Mouse (Mus musculus): ENCODE measurements around the gene Nsun2. TPM values are rescaled to one million over a fixed set of nuclear protein-coding genes. Genes with fewer than 3 reads are reported as not detected.

Nsun2 gene
- polyA plus RNA-seq, 1 experiment from 2014 or later, result 159 TPM

GRCm38 (mm10) chr13:69536021-69536420, 2.5 kb downstream of the Nsun2 start:
- Histone ChIP-seq H3K9ac (replicated peaks; ENCODE audit: low read length) (no peak overlapping the region), H3K27me3 (ENCODE audit: control insufficient read depth, insufficient read depth, low read length) (no peaks in the 10 kb centered on the region), H3K4me3 (ENCODE audit: low read depth, low read length) (no peak overlapping the region), H3K9me3 (replicated peaks; ENCODE audit: control insufficient read depth, low read length) (no peaks in the 10 kb centered on the region), H3K36me3 (replicated peaks; ENCODE audit: control insufficient read depth, insufficient read depth, low read depth, low read length) (no peaks in the 10 kb centered on the region), H3K4me2 (ENCODE audit: low read depth, low read length) (no peak overlapping the region; the same call in 1 of the 2 replicates), H3K27ac (replicated peaks; ENCODE audit: low read depth, low read length) (no peak overlapping the region), H3K4me1 (ENCODE audit: control insufficient read depth, insufficient read depth, low read length) (peaks cover 9% of the 10 kb centered on the region)
- WGBS, result 80% methylated on average over 4 of the region's 4 CpGs
- DNase-seq (ENCODE audit: low spot score) (no peak), ATAC-seq (replicated peaks; ENCODE audit: insufficient number of reproducible peaks, low FRiP score, low TSS enrichment, low read depth) (no peak)

- no peak for ATAC-seq (replicated peaks; ENCODE audit: insufficient number of reproducible peaks, low FRiP score, low TSS enrichment, low read depth)
- Histone ChIP-seq H3K27ac (replicated peaks; ENCODE audit: low read depth, low read length) (no peak overlapping the region), H3K4me1 (ENCODE audit: control insufficient read depth, insufficient read depth, low read length) (peaks cover 2% of the 10 kb centered on the region), H3K4me3 (ENCODE audit: low read depth, low read length) (no peak overlapping the region), H3K4me2 (ENCODE audit: low read depth, low read length) (no peak overlapping the region), H3K27me3 (ENCODE audit: control insufficient read depth, insufficient read depth, low read length) (no peaks in the 10 kb centered on the region), H3K9me3 (replicated peaks; ENCODE audit: control insufficient read depth, low read length) (no peaks in the 10 kb centered on the region), H3K9ac (replicated peaks; ENCODE audit: low read length) (no peak overlapping the region), H3K36me3 (replicated peaks; ENCODE audit: control insufficient read depth, insufficient read depth, low read depth, low read length) (no peaks in the 10 kb centered on the region)
- WGBS, result 79% methylated on average over 7 of the region's 7 CpGs
- no peak for DNase-seq (ENCODE audit: low spot score)
Measured at GRCm38 (mm10) chr13:69537366-69537765, 3.8 kb downstream of the Nsun2 start.

- WGBS, result 15% methylated on average over 4 of the region's 4 CpGs
- DNase-seq (ENCODE audit: low spot score) (peak; percentile 30), ATAC-seq (replicated peaks; ENCODE audit: insufficient number of reproducible peaks, low FRiP score, low TSS enrichment, low read depth) (no peak)
- Histone ChIP-seq H3K4me1 (ENCODE audit: control insufficient read depth, insufficient read depth, low read length) (peaks cover 2% of the 10 kb centered on the region; the same call in 1 of the 2 replicates), H3K9me3 (replicated peaks; ENCODE audit: control insufficient read depth, low read length) (no peaks in the 10 kb centered on the region), H3K4me2 (ENCODE audit: low read depth, low read length) (no peak overlapping the region), H3K27ac (replicated peaks; ENCODE audit: low read depth, low read length) (no peak overlapping the region), H3K4me3 (ENCODE audit: low read depth, low read length) (no peak overlapping the region), H3K9ac (replicated peaks; ENCODE audit: low read length) (no peak overlapping the region; the same call in 1 of the 2 replicates), H3K36me3 (replicated peaks; ENCODE audit: control insufficient read depth, insufficient read depth, low read depth, low read length) (no peaks in the 10 kb centered on the region), H3K27me3 (ENCODE audit: control insufficient read depth, insufficient read depth, low read length) (no peaks in the 10 kb centered on the region)
Measured at GRCm38 (mm10) chr13:69538327-69538726, 4.8 kb downstream of the Nsun2 start.

- DNase-seq (ENCODE audit: low spot score), result no peak
- Histone ChIP-seq H3K36me3 (replicated peaks; ENCODE audit: control insufficient read depth, insufficient read depth, low read depth, low read length) (no peaks in the 10 kb centered on the region), H3K27me3 (ENCODE audit: control insufficient read depth, insufficient read depth, low read length) (no peaks in the 10 kb centered on the region), H3K4me1 (ENCODE audit: control insufficient read depth, insufficient read depth, low read length) (peaks cover 2% of the 10 kb centered on the region; the same call in 1 of the 2 replicates), H3K4me2 (ENCODE audit: low read depth, low read length) (no peak overlapping the region), H3K9ac (replicated peaks; ENCODE audit: low read length) (no peak overlapping the region), H3K4me3 (ENCODE audit: low read depth, low read length) (no peak overlapping the region), H3K27ac (replicated peaks; ENCODE audit: low read depth, low read length) (no peak overlapping the region), H3K9me3 (replicated peaks; ENCODE audit: control insufficient read depth, low read length) (no peaks in the 10 kb centered on the region)
- no peak for ATAC-seq (replicated peaks; ENCODE audit: insufficient number of reproducible peaks, low FRiP score, low TSS enrichment, low read depth)
- WGBS, result 82% methylated on average over 6 of the region's 6 CpGs
Measured at GRCm38 (mm10) chr13:69541209-69541608, 7.7 kb downstream of the Nsun2 start.

- no peak overlapping the region for H3K27ac ChIP-seq (replicated peaks; ENCODE audit: low read depth, low read length)
- H3K27me3 ChIP-seq (ENCODE audit: control insufficient read depth, insufficient read depth, low read length), result no peaks in the 10 kb centered on the region
- H3K4me1 ChIP-seq (ENCODE audit: control insufficient read depth, insufficient read depth, low read length), result peaks cover 2% of the 10 kb centered on the region; the same call in 1 of the 2 replicates
- DNase-seq (ENCODE audit: low spot score) (no peak), ATAC-seq (replicated peaks; ENCODE audit: insufficient number of reproducible peaks, low FRiP score, low TSS enrichment, low read depth) (no peak)
- no peaks in the 10 kb centered on the region for H3K9me3 ChIP-seq (replicated peaks; ENCODE audit: control insufficient read depth, low read length)
- no peak overlapping the region for H3K4me2 ChIP-seq (ENCODE audit: low read depth, low read length)
- no peaks in the 10 kb centered on the region for H3K36me3 ChIP-seq (replicated peaks; ENCODE audit: control insufficient read depth, insufficient read depth, low read depth, low read length)
- H3K9ac ChIP-seq (replicated peaks; ENCODE audit: low read length), result no peak overlapping the region
- H3K4me3 ChIP-seq (ENCODE audit: low read depth, low read length), result no peak overlapping the region
- WGBS, result 68% methylated on average over 10 of the region's 10 CpGs
Measured at GRCm38 (mm10) chr13:69541776-69542175, 8.2 kb downstream of the Nsun2 start.

- Histone ChIP-seq H3K9me3 (replicated peaks; ENCODE audit: control insufficient read depth, low read length) (no peaks in the 10 kb centered on the region), H3K9ac (replicated peaks; ENCODE audit: low read length) (no peak overlapping the region), H3K4me1 (ENCODE audit: control insufficient read depth, insufficient read depth, low read length) (peaks cover 2% of the 10 kb centered on the region; the same call in 1 of the 2 replicates), H3K4me3 (ENCODE audit: low read depth, low read length) (no peak overlapping the region), H3K36me3 (replicated peaks; ENCODE audit: control insufficient read depth, insufficient read depth, low read depth, low read length) (no peaks in the 10 kb centered on the region), H3K4me2 (ENCODE audit: low read depth, low read length) (no peak overlapping the region; the same call in 1 of the 2 replicates), H3K27me3 (ENCODE audit: control insufficient read depth, insufficient read depth, low read length) (no peaks in the 10 kb centered on the region), H3K27ac (replicated peaks; ENCODE audit: low read depth, low read length) (no peak overlapping the region)
- no peak for ATAC-seq (replicated peaks; ENCODE audit: insufficient number of reproducible peaks, low FRiP score, low TSS enrichment, low read depth)
- DNase-seq (ENCODE audit: low spot score), result no peak
- 43% methylated on average over 16 of the region's 17 CpGs for WGBS
Measured at GRCm38 (mm10) chr13:69542571-69543352, 9.2 kb downstream of the Nsun2 start.

GRCm38 (mm10) chr13:69543595-69543994, 10.0 kb downstream of the Nsun2 start:
- Histone ChIP-seq H3K36me3 (replicated peaks; ENCODE audit: control insufficient read depth, insufficient read depth, low read depth, low read length) (no peaks in the 10 kb centered on the region), H3K4me2 (ENCODE audit: low read depth, low read length) (no peak overlapping the region), H3K9ac (replicated peaks; ENCODE audit: low read length) (no peak overlapping the region), H3K27ac (replicated peaks; ENCODE audit: low read depth, low read length) (no peak overlapping the region), H3K4me1 (ENCODE audit: control insufficient read depth, insufficient read depth, low read length) (no peaks in the 10 kb centered on the region; the same call in 1 of the 2 replicates), H3K9me3 (replicated peaks; ENCODE audit: control insufficient read depth, low read length) (no peaks in the 10 kb centered on the region), H3K4me3 (ENCODE audit: low read depth, low read length) (no peak overlapping the region), H3K27me3 (ENCODE audit: control insufficient read depth, insufficient read depth, low read length) (no peaks in the 10 kb centered on the region)
- DNase-seq (ENCODE audit: low spot score) (no peak), ATAC-seq (replicated peaks; ENCODE audit: insufficient number of reproducible peaks, low FRiP score, low TSS enrichment, low read depth) (0 out of 2 replicates have a peak, but pooled peaks have one; percentile 17)
- WGBS, result 55% methylated on average over 12 of the region's 12 CpGs

GRCm38 (mm10) chr13:69545019-69545418, 11.5 kb downstream of the Nsun2 start:
- H3K4me2 ChIP-seq (ENCODE audit: low read depth, low read length), result no peak overlapping the region
- H3K9me3 ChIP-seq (replicated peaks; ENCODE audit: control insufficient read depth, low read length), result no peaks in the 10 kb centered on the region
- H3K36me3 ChIP-seq (replicated peaks; ENCODE audit: control insufficient read depth, insufficient read depth, low read depth, low read length), result no peaks in the 10 kb centered on the region
- 24% methylated on average over 3 of the region's 3 CpGs for WGBS
- no peak overlapping the region for H3K4me3 ChIP-seq (ENCODE audit: low read depth, low read length)
- DNase-seq (ENCODE audit: low spot score) (peak; percentile 77), ATAC-seq (replicated peaks; ENCODE audit: insufficient number of reproducible peaks, low FRiP score, low TSS enrichment, low read depth) (no peak)
- H3K9ac ChIP-seq (replicated peaks; ENCODE audit: low read length), result no peak overlapping the region
- H3K4me1 ChIP-seq (ENCODE audit: control insufficient read depth, insufficient read depth, low read length), result no peaks in the 10 kb centered on the region
- no peaks in the 10 kb centered on the region for H3K27me3 ChIP-seq (ENCODE audit: control insufficient read depth, insufficient read depth, low read length)
- H3K27ac ChIP-seq (replicated peaks; ENCODE audit: low read depth, low read length), result no peak overlapping the region
